Mouse (Mus musculus) neural tube, embryonic 12.5 days (tissue): ENCODE results near the gene Kynu. TPM values are rescaled to one million over a fixed set of nuclear protein-coding genes. Genes with fewer than 3 reads are reported as not detected.

Experiments
- polyA plus RNA-seq: library from polyadenylated mRNA; unstranded; fragments of >200 nt; fragmentation: Nextera tagmentation; extraction: Ambion mirVana; gene quantifications from 2 replicates; pipeline ENCODE4 v1.2.1, GENCODE M21; 2016

Gene Kynu
- polyA plus RNA-seq, 1 experiment from 2014 or later = 0.47 TPM

Other genes with a start within 250 kb of the Kynu start
- gene Arhgap15, start 193.5 kb downstream of the Kynu start, polyA plus RNA-seq = 0.54 and 0.81 TPM in 2 replicates